Mouse (Mus musculus) retina, adult 2 months (tissue): ENCODE results near the gene Zfp174.
A peak's percentile ranks its signal among the peaks of the same experiment; 100 is the strongest.
"Not testable (repeated sequence)": the region's sequence is repeated elsewhere in the genome, so short reads cannot be mapped to it uniquely, and the experiment has no call there.

Source experiments
- DNase-seq: peaks from one replicate; pipeline ENCODE4 v3.0.0-alpha.2; 2012; ENCODE audit warnings: low read depth, low spot score

Zfp174 gene

GRCm38 (mm10) chr16:3846711-3847518 is at the start of gene Zfp174:
Zfp174 (plus strand) TSS chr16:3847268.
- peak; percentile 94 for DNase-seq

- no peak for DNase-seq
Measured at GRCm38 (mm10) chr16:3808176-3808575, 38.9 kb upstream of the Zfp174 start.

- DNase-seq = not testable (repeated sequence)
Measured at GRCm38 (mm10) chr16:3814667-3815066, 32.4 kb upstream of the Zfp174 start.

- no peak for DNase-seq
Measured at GRCm38 (mm10) chr16:3820202-3820601, 26.9 kb upstream of the Zfp174 start.

DNA sequence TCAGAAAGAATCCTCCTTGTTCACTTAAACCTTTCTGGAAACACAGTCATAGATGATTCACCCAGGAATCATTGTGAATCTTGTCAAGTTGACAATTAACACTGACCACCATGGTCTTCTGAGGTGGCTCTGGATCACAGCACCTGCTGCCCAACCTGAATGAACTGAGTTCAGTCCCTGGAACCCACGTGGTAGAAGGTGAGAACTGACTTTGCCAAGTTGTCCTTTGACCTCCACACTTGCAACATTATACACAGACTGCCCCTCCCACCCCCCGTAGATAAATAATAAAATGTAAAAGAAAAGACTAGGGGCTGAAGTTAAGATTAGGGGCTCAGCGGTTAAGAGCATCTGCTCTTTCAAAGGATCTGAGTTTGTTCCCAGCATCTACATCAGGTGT is 19.0 kb upstream of the Zfp174 start:
- no peak for DNase-seq

DNA sequence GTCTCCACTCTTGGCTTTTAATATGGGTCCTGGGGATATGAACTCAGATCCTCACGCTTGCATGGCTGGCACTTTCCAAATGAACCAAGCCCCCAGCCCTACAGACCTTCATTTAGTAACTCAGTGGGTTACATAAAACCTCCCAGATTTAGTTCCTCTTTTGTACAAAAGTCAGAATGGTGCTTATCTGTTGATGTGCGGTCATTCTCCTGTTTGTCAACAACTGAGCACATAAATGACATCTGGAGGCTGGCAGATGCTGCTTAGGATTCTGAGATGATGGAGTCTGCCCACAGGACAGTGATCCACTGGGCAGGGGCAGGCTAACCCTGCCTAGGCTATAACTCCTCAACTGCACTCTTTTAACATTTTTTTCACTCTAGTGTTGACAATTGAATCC is 17.3 kb upstream of the Zfp174 start:
- no peak for DNase-seq

GRCm38 (mm10) chr16:3830588-3831109 is 16.4 kb upstream of the Zfp174 start, which contains the start of gene Olfr15:
Olfr15 (plus strand) TSS chr16:3830878.
- DNase-seq = no peak

- DNase-seq = no peak
Measured at GRCm38 (mm10) chr16:3835461-3835860, 11.6 kb upstream of the Zfp174 start.

GRCm38 (mm10) chr16:3839157-3839885 is 7.7 kb upstream of the Zfp174 start:
- DNase-seq = no peak

GRCm38 (mm10) chr16:3842989-3843388 is 4.1 kb upstream of the Zfp174 start:
- no peak for DNase-seq

- DNase-seq = no peak
Measured at GRCm38 (mm10) chr16:3843796-3844195, 3.3 kb upstream of the Zfp174 start.

DNA sequence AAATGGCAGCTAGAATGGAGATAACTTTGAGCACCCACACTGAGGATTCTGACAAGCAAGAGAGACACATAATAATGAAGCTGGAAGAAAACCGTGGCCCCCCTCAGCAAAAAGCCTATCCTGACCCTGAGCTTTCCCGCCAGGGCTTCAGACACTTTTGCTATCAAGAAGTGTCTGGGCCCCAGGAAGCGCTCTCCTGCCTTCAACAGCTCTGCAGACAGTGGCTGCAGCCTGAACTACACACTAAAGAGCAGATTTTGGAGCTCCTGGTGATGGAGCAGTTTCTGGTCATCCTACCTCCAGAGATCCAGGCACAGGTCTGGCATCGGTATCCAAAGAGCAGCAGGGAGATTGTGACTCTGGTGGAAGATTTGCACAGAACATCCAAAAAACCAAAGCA is 803 bp downstream of the Zfp174 start:
- no peak for DNase-seq

- no peak for DNase-seq
Measured at GRCm38 (mm10) chr16:3848416-3848815, 1.3 kb downstream of the Zfp174 start.

GRCm38 (mm10) chr16:3851301-3851700 is 4.2 kb downstream of the Zfp174 start:
- not testable (repeated sequence) for DNase-seq

DNA sequence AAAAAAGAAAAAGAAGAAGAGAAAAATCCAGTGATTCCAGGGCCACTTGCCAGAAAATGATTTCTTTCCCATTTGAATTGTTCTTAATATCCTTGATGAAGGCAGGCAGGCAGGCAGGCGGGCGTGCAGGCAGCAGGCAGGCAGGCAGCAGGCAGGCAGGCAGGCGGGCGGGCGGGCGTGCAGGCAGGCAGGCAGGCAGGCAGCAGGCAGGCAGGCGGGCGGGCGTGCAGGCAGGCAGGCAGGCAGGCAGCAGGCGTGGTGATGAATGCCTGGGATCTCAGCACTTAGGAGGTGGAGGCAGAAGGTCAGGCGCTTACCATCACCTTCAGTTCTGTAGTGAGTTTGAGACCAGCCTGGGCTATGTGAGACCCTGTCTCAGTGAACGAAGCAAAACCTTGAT is 5.5 kb downstream of the Zfp174 start:
- no peak for DNase-seq

DNA sequence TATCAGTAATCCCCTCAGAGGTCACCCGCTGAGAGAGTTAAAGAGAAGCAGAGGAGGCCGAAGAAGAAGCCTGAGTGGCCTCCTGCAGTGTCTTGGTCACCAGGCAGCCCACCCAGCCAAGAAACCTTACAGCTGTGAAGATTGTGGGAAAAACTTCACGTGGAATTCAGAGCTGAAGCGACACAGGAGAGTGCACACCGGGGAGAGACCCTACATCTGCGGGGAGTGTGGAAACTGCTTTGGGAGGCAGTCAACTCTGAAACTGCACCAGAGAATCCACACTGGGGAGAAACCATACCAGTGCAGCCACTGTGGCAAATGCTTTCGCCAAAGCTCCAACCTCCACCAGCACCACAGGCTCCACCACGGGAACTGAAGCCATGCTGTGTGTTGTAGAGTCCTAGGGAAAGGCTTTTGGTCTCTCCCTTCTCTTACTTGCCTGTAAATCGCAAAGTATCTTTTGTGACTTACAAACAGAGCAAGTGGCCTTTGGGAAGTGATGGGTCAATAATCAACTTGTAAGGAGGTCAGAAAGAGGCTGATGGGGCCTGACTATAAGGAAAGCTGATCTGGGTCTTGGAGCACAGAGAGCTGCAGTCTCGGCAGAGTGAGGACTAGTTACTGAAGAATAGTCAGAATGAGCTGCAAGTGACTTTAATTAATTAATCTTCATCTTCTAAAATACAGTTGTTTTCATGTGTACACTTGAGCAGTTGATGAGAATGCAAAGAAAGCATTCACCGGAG is 7.5 kb downstream of the Zfp174 start:
- DNase-seq = no peak

- DNase-seq = no peak
Measured at GRCm38 (mm10) chr16:3855776-3856175, 8.7 kb downstream of the Zfp174 start.

DNA sequence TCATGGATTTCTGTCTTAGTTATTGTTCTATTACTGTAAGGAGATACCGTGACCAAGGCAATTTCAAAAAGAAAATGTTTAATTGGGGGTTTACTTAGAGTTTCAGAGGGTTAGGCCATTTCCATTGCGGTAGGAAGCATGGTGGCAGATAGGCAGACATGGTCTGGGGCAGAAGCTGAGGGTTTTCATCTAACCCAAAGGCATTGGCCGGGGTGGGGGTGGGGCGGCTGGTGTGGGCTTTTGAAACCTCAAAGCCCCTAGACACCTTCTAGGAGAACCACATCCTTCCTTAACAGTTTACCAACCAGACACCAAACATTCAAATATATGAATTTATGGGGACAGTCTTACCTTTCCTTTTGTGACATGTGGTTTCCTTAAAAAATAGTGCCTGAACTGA is 12.2 kb downstream of the Zfp174 start:
- DNase-seq = no peak

DNA sequence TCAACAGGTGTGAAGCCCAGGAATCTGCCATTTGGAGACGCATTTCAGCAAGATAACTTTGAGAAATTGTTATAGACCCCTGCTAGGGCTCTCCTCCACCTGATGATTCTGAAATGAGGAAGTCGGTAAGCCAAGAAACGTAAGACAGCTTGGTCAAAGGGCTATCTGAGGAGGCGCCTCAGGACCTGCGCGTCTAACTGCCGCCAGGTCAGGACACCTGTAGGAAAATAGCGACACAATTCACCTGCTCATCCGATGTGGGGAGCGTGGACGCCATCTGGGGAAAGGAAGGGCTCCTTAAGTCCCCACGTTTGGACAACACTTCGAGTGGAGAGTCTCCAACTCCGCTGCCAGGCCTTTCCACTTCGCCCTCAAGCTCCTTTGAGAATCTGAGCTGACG is 24.7 kb downstream of the Zfp174 start:
- no peak for DNase-seq

DNA sequence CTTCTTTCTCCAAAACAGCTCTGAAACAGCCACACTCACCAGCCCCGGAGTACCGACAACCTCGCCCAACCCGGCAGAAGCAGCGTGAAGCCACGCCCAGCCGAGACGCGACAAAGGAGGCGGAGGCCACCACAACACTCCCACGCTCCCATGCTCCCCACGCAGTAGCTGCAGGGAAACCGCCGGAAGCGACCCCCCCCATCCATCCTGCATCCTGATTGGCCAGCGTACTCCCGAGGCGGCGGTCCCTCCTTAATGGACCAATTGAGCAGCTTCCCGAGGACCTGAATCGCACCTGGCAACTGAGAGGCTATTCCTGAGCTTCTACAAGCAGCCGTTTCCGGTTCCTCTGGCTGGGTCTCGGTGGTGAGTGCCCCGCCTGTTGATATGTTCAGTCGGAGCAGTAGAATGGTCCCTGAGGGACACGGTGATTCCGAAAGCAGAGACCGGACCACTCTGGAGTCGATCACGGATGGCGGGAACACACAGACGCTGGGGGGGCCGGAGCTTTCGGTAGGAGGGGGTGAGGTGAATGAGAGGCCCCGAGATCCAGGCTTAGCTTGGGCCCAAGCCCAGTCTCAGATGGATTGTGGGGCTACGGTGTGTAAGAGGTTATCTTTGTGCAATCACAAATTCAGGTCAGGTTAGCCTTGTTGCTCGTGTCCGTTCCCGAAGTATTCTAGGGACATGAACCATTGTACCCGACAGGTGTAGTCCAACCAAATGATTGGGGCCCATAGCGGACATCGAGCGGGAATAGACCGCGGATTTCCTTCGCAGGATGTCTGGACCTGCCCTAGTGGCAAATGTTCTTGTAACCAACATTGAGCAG is 25.4 kb downstream of the Zfp174 start, which contains the start of gene Naa60:
TSS of gene Naa60 (plus strand) at position 160 of the 832 bp plus-strand sequence.
- peak; percentile 82 for DNase-seq

GRCm38 (mm10) chr16:3876346-3876745 is 29.3 kb downstream of the Zfp174 start:
- no peak for DNase-seq
